Mouse (Mus musculus): ENCODE data around the gene Tbc1d5.

DNA sequence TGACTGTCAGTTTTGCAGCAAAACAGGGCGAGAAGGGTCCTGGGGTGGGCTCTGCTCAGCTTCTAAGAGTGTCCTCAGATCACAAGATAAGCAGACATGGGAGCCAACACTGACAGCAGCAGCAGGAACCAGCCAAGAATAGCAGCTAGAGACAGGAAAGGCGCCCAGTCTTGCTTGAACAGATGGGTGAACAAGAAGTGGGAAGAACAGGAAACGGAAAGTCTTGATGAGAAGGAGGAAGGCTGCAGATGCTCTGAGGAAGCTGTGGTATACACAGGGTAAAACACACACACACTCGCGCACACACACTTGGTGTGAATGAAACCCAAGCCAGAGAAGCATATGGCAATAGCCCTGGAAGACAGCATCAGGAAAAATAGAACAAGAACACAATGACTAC is 415.7 kb downstream of the Tbc1d5 start:
- TF ChIP-seq GATA1 (IDR thresholded peaks at IDR 0.05; ENCODE audit: borderline replicate concordance, low read length) (no peak), FLI1 (IDR thresholded peaks at IDR 0.05; ENCODE audit: low read length) (no peak)

All from megakaryocyte, embryonic 14.5 days (primary cell).